Comparison of ENCODE assay signal across 8 mouse cellular contexts in the genomic region with DNA sequence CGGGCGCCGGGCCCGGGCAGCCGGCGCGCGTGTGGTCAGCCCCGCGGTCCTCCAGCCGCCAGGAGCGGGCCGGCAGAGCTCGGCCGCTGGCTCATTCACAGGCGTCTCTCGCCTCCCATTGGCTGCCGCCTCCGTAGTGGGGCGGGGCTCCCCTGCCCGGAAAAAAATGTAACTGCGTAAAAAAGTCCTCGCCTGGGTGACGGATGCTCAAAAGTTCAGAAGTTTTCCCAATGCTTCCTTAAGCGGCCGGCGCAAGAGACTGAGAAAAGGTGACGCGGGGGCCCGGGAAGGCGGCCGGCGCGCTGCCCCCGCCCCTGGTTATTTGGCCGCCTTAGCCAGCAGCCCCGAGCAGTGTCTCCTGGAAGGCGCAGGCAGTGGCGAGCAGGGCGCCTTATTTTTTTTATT. TPM values are rescaled to one million over a fixed set of nuclear protein-coding genes. Genes with fewer than 3 reads are reported as not detected.
DNase-seq lines count a peak whose midpoint lies in the region; ATAC-seq and TF ChIP-seq lines count a peak whose summit lies in the region.

A gene (plus strand): TSS at position 206 of the 405 bp plus-strand sequence.

- intact Hi-C loops in gastrocnemius, adult 2 months (cut with DNase I), result loop anchor here (5.0 kb wide), 1 partner anchor 1259 kb away; a partner anchor contains a TSS

- ATAC-seq in cerebellum, adult (ENCODE audit: insufficient number of reproducible peaks, low FRiP score, low TSS enrichment), result peak; percentile 41; the same call in 1 of the 2 replicates
- peak; percentile 81 for ATAC-seq in hindbrain, embryonic 15.5 days (ENCODE audit: low FRiP score, low read depth)
- peak; percentile 86 for ATAC-seq in stomach, embryonic 15.5 days (ENCODE audit: insufficient read depth, low FRiP score, low read depth)

- H3K4me2 ChIP-seq in hindbrain, embryonic 15.5 days, result peak within 1 kb of the TSS; percentile 69
- peak within 1 kb of the TSS; percentile 99 for H3K4me2 ChIP-seq in stomach, embryonic 15.5 days

- H3K27me3 ChIP-seq in hindbrain, embryonic 15.5 days, result peaks cover 53% of the 10 kb centered on the region
- H3K27me3 ChIP-seq in limb, embryonic 10.5 days (ENCODE audit: low read depth, poor library complexity, severe bottlenecking), result peaks cover 99% of the 10 kb centered on the region
- H3K27me3 ChIP-seq in midbrain, embryonic 10.5 days (ENCODE audit: low read depth, poor library complexity, severe bottlenecking), result peaks cover 100% of the 10 kb centered on the region
- H3K27me3 ChIP-seq in stomach, embryonic 15.5 days (replicated peaks), result peaks cover 72% of the 10 kb centered on the region

- peak within 1 kb of the TSS; percentile 82 for H3K4me3 ChIP-seq in gastrocnemius, adult 2 months
- peak within 1 kb of the TSS; percentile 40 for H3K4me3 ChIP-seq in hindbrain, embryonic 15.5 days
- peak within 1 kb of the TSS; percentile 73 for H3K4me3 ChIP-seq in limb, embryonic 10.5 days
- H3K4me3 ChIP-seq in midbrain, embryonic 10.5 days, result peak within 1 kb of the TSS; percentile 62
- H3K4me3 ChIP-seq in stomach, embryonic 15.5 days (replicated peaks), result peak within 1 kb of the TSS; percentile 56

- DNase-seq in cerebellum, adult 11 months, result no peak
- DNase-seq in cerebellum, postnatal 25 days, result peak; percentile 54 to 64
- DNase-seq in gastrocnemius, adult 2 months, result peak; percentile 89
- DNase-seq in limb, embryonic 10.5 days (ENCODE audit: low spot score), result peak; percentile 88
- DNase-seq in midbrain, embryonic 10.5 days (ENCODE audit: low spot score), result peak; percentile 89

- no peaks in the 10 kb centered on the region for H3K36me3 ChIP-seq in hindbrain, embryonic 15.5 days
- peaks cover 4% of the 10 kb centered on the region; the same call in 1 of the 2 replicates for H3K36me3 ChIP-seq in limb, embryonic 10.5 days
- H3K36me3 ChIP-seq in midbrain, embryonic 10.5 days, result no peaks in the 10 kb centered on the region
- no peaks in the 10 kb centered on the region for H3K36me3 ChIP-seq in stomach, embryonic 15.5 days

- TF ChIP-seq CTCF in gastrocnemius, adult 2 months (IDR thresholded peaks at IDR 0.05), result peak; percentile 30

- H3K27ac ChIP-seq in gastrocnemius, adult 2 months, result peak within 1 kb of the TSS; percentile 83
- peak within 1 kb of the TSS; percentile 70 for H3K27ac ChIP-seq in hindbrain, embryonic 15.5 days (replicated peaks)
- peak within 1 kb of the TSS; percentile 91 for H3K27ac ChIP-seq in limb, embryonic 10.5 days
- peak within 1 kb of the TSS; percentile 77 for H3K27ac ChIP-seq in midbrain, embryonic 10.5 days (replicated peaks)
- H3K27ac ChIP-seq in stomach, embryonic 15.5 days, result peak within 1 kb of the TSS; percentile 41

- peaks cover 42% of the 10 kb centered on the region for H3K4me1 ChIP-seq in hindbrain, embryonic 15.5 days (replicated peaks)
- H3K4me1 ChIP-seq in limb, embryonic 10.5 days, result peaks cover 74% of the 10 kb centered on the region
- H3K4me1 ChIP-seq in midbrain, embryonic 10.5 days, result peaks cover 51% of the 10 kb centered on the region
- H3K4me1 ChIP-seq in stomach, embryonic 15.5 days, result peaks cover 39% of the 10 kb centered on the region

- 0% methylated on average over 40 of the region's 40 CpGs for WGBS in hindbrain, embryonic 15.5 days
- under 1% methylated on average over 40 of the region's 40 CpGs for WGBS in limb, embryonic 10.5 days
- under 1% methylated on average over 40 of the region's 40 CpGs for WGBS in midbrain, embryonic 10.5 days
- 0% methylated on average over 36 of the region's 40 CpGs for WGBS in stomach, embryonic 15.5 days

- peak within 1 kb of the TSS; percentile 26 for H3K9ac ChIP-seq in hindbrain, embryonic 15.5 days
- peak within 1 kb of the TSS; percentile 14 for H3K9ac ChIP-seq in stomach, embryonic 15.5 days

- no peaks in the 10 kb centered on the region for H3K9me3 ChIP-seq in hindbrain, embryonic 15.5 days
- no peaks in the 10 kb centered on the region for H3K9me3 ChIP-seq in limb, embryonic 10.5 days (replicated peaks)
- H3K9me3 ChIP-seq in midbrain, embryonic 10.5 days (replicated peaks), result no peaks in the 10 kb centered on the region
- H3K9me3 ChIP-seq in stomach, embryonic 15.5 days, result no peaks in the 10 kb centered on the region

RNA-seq across cellular contexts. Expression of the gene that starts here (rescaled TPM):
- under 1 TPM; 0.73 to 0.74 TPM for total RNA-seq in gastrocnemius, adult 2 months (2021)
- 1.4 and 2.0 TPM in 2 replicates for polyA plus RNA-seq in hindbrain, embryonic 15.5 days (2015; fragmentation: Nextera tagmentation; extraction: Ambion mirVana)
- 0.74 and 1.8 TPM in 2 replicates for polyA plus RNA-seq in limb, embryonic 10.5 days (2016; fragmentation: Nextera tagmentation; extraction: Ambion mirVana)
- polyA plus RNA-seq in midbrain, embryonic 10.5 days (2016; fragmentation: Nextera tagmentation; extraction: Ambion mirVana), result 2.1 and 2.2 TPM in 2 replicates
- polyA plus RNA-seq in stomach, embryonic 15.5 days (2015; fragmentation: Nextera tagmentation; extraction: Ambion mirVana), result 0.18 and 0.28 TPM in 2 replicates

Comparison
In these comparisons a context has a peak if more than half of its experiments do, and no peak if none do; other contexts are left out.
1. Peak in DNase-seq, H3K4me3 ChIP-seq and H3K27ac ChIP-seq in gastrocnemius, adult 2 months; RNA of the gene not detected or under 1 TPM.
2. Peak in ATAC-seq, H3K4me3 ChIP-seq, H3K27ac ChIP-seq, H3K9ac ChIP-seq and H3K4me2 ChIP-seq in stomach, embryonic 15.5 days; RNA of the gene not detected or under 1 TPM.
3. H3K27ac ChIP-seq: peak in every context shown above with its lines; median percentile 91 in limb, embryonic 10.5 days; 83 in gastrocnemius, adult 2 months; 77 in midbrain, embryonic 10.5 days; 70 in hindbrain, embryonic 15.5 days; 41 in stomach, embryonic 15.5 days.